ENCODE assay signal across 9 mouse cellular contexts in genomic region chr8:120167821-120168220, GRCm38 (mm10). TPM values are rescaled to one million over a fixed set of nuclear protein-coding genes. Genes with fewer than 3 reads are reported as not detected.
DNase-seq lines count a peak whose midpoint lies in the region; ATAC-seq and TF ChIP-seq lines count a peak whose summit lies in the region.
"Had no signal": no experiment of that assay in that cellular context is flagged by ENCODE, and none has a peak within 500 bp of the region (broad histone marks: within the 10 kb centered on the region; RNA-seq: fewer than 3 reads in every experiment).

No protein-coding gene starts in this region.

- peaks cover 39% of the 10 kb centered on the region for H3K4me1 ChIP-seq in forebrain, embryonic 10.5 days
- peaks cover 5% of the 10 kb centered on the region for H3K4me1 ChIP-seq in forebrain, embryonic 11.5 days (replicated peaks; ENCODE audit: control insufficient read depth, insufficient read depth, low read length)
- peaks cover 10% of the 10 kb centered on the region for H3K4me1 ChIP-seq in forebrain, embryonic 16.5 days (replicated peaks; ENCODE audit: control insufficient read depth, insufficient read depth, low read length)
- peaks cover 23% of the 10 kb centered on the region for H3K4me1 ChIP-seq in olfactory bulb, adult 2 months (ENCODE audit: control insufficient read depth, insufficient read depth, low read length)
- H3K4me1 ChIP-seq in kidney, adult 2 months (ENCODE audit: control insufficient read depth, insufficient read depth, low read length): no peaks in the 10 kb centered on the region

- H3K4me2 ChIP-seq in forebrain, embryonic 11.5 days (ENCODE audit: low read depth, low read length, severe bottlenecking): no peak overlapping the region
- H3K4me2 ChIP-seq in forebrain, embryonic 16.5 days (ENCODE audit: low read length): no peak overlapping the region
- H3K4me2 ChIP-seq: heart, embryonic 15.5 days had no signal

- peaks cover 44% of the 10 kb centered on the region for H3K27me3 ChIP-seq in forebrain, embryonic 10.5 days (ENCODE audit: poor library complexity, severe bottlenecking)
- H3K27me3 ChIP-seq in forebrain, embryonic 11.5 days (ENCODE audit: control insufficient read depth, insufficient read depth, low read length): no peaks in the 10 kb centered on the region
- no peaks in the 10 kb centered on the region for H3K27me3 ChIP-seq in forebrain, embryonic 16.5 days (replicated peaks; ENCODE audit: control insufficient read depth, insufficient read depth, low read length)
- no peaks in the 10 kb centered on the region for H3K27me3 ChIP-seq in kidney, adult 2 months (replicated peaks; ENCODE audit: control insufficient read depth, insufficient read depth, low read length)

- H3K9me3 ChIP-seq in forebrain, embryonic 10.5 days: no peaks in the 10 kb centered on the region
- no peaks in the 10 kb centered on the region for H3K9me3 ChIP-seq in forebrain, embryonic 11.5 days (ENCODE audit: control insufficient read depth, low read length)
- no peaks in the 10 kb centered on the region for H3K9me3 ChIP-seq in forebrain, embryonic 16.5 days (ENCODE audit: control insufficient read depth, low read length)
- H3K9me3 ChIP-seq: heart, embryonic 15.5 days had no signal

- no peaks in the 10 kb centered on the region for H3K36me3 ChIP-seq in forebrain, embryonic 10.5 days (replicated peaks)
- H3K36me3 ChIP-seq in forebrain, embryonic 11.5 days (ENCODE audit: control insufficient read depth, insufficient read depth, low read length): no peaks in the 10 kb centered on the region
- H3K36me3 ChIP-seq in forebrain, embryonic 16.5 days (ENCODE audit: control insufficient read depth, insufficient read depth): no peaks in the 10 kb centered on the region
- H3K36me3 ChIP-seq in kidney, adult 2 months (ENCODE audit: control insufficient read depth, insufficient read depth, low read length): no peaks in the 10 kb centered on the region
- H3K36me3 ChIP-seq: heart, embryonic 15.5 days had no signal

- no peak overlapping the region for H3K9ac ChIP-seq in forebrain, embryonic 11.5 days (ENCODE audit: low read length)
- H3K9ac ChIP-seq in forebrain, embryonic 16.5 days (replicated peaks; ENCODE audit: low read depth, low read length): no peak overlapping the region
- H3K9ac ChIP-seq: heart, embryonic 15.5 days had no signal

- no peak for TF ChIP-seq CTCF in olfactory bulb, adult 2 months (IDR thresholded peaks at IDR 0.05; ENCODE audit: insufficient read depth, low read depth, low read length)
- no peak for TF ChIP-seq CTCF in kidney, adult 2 months (conservative IDR thresholded peaks at IDR 0.05; ENCODE audit: insufficient read depth, insufficient read length, low read depth, low read length)

- H3K27ac ChIP-seq in forebrain, embryonic 10.5 days: peak overlapping the region; percentile 61
- no peak overlapping the region for H3K27ac ChIP-seq in forebrain, embryonic 11.5 days (ENCODE audit: low read depth, low read length)
- no peak overlapping the region for H3K27ac ChIP-seq in forebrain, embryonic 16.5 days (ENCODE audit: low read length)
- peak overlapping the region; percentile 57 for H3K27ac ChIP-seq in olfactory bulb, adult 2 months (ENCODE audit: insufficient read depth, low read depth, low read length)
- no peak overlapping the region for H3K27ac ChIP-seq in kidney, adult 2 months (ENCODE audit: insufficient read depth, low read depth, low read length)
- H3K27ac ChIP-seq: heart, embryonic 15.5 days had no signal

- ATAC-seq in forebrain, embryonic 11.5 days (replicated peaks; ENCODE audit: low FRiP score): no peak; the same call in 1 of the 2 replicates
- ATAC-seq in forebrain, embryonic 16.5 days: 0 out of 2 replicates have a peak, but pooled peaks have one; percentile 33

- 27% methylated on average over 5 of the region's 5 CpGs for WGBS in forebrain, embryonic 10.5 days
- 16% methylated on average over 5 of the region's 5 CpGs for WGBS in forebrain, embryonic 11.5 days
- 19% methylated on average over 5 of the region's 5 CpGs for whole genome bisulfite sequencing in forebrain, embryonic 16.5 days
- 2% methylated on average over 5 of the region's 5 CpGs for WGBS in olfactory bulb, adult 2 months
- 36% methylated on average over 5 of the region's 5 CpGs for WGBS in kidney, adult 2 months

- no peak for TF ChIP-seq POLR2A in olfactory bulb, adult 2 months (IDR thresholded peaks at IDR 0.05; ENCODE audit: insufficient read depth, low read depth, low read length)
- TF ChIP-seq POLR2A in kidney, adult 2 months (IDR thresholded peaks at IDR 0.05; ENCODE audit: low read depth, low read length): no peak

- H3K4me3 ChIP-seq in forebrain, embryonic 10.5 days: no peak overlapping the region
- no peak overlapping the region for H3K4me3 ChIP-seq in forebrain, embryonic 11.5 days (ENCODE audit: low read depth, low read length)
- no peak overlapping the region for H3K4me3 ChIP-seq in forebrain, embryonic 16.5 days (replicated peaks; ENCODE audit: low read length)
- peak overlapping the region; percentile 6; the same call in 1 of the 2 replicates for H3K4me3 ChIP-seq in olfactory bulb, adult 2 months (ENCODE audit: insufficient read depth, low read depth, low read length)
- H3K4me3 ChIP-seq in kidney, adult 2 months (ENCODE audit: insufficient read depth, low read depth, low read length): no peak overlapping the region
- H3K4me3 ChIP-seq: heart, embryonic 15.5 days had no signal

- DNase-seq in forebrain, embryonic 10.5 days (ENCODE audit: extremely low spot score, low spot score): no peak
- DNase-seq in forebrain, embryonic 11.5 days (ENCODE audit: low spot score): no peak
- DNase-seq in left cerebral cortex, adult 8-10 months (ENCODE audit: low spot score in 2 of 2): peak; percentile 45 to 65
- no peak for DNase-seq in thymus, postnatal 36 days
- no peak for DNase-seq in kidney, adult 2 months
- DNase-seq in gastrocnemius, postnatal 10 days: no peak

RNA-seq across cellular contexts. Expression of gene Fam92b, which starts 9.4 kb away (rescaled TPM):
- polyA plus RNA-seq in forebrain, embryonic 10.5 days (2016; fragmentation: Nextera tagmentation; extraction: Ambion mirVana): 2.0 TPM in 2 replicates
- polyA plus RNA-seq in forebrain, embryonic 11.5 days (2014; fragmentation: Nextera tagmentation; extraction: Ambion mirVana): 2.0 and 2.1 TPM in 2 replicates
- polyA plus RNA-seq in forebrain, embryonic 16.5 days (2015; fragmentation: Nextera tagmentation; extraction: Ambion mirVana): 1.3 and 1.8 TPM in 2 replicates
- total RNA-seq in left cerebral cortex, adult 8-10 months (2022): 1 to 10 TPM in 2 of 4 experiments, under 1 TPM in 2; 0.48 to 1.9 (median 0.86) TPM
- polyA plus RNA-seq in olfactory bulb, adult 2 months (2012; ENCODE audit: insufficient read depth, insufficient read length, low replicate concordance, missing spikeins): not detected in 2 replicates
- polyA plus RNA-seq in kidney, adult 2 months (2012; rRNA removed): not detected in 2 replicates
- not detected for total RNA-seq in gastrocnemius, postnatal 10 days (2021)

RNA-seq across cellular contexts. Expression of gene 6430548M08Rik, which starts 53.9 kb away (rescaled TPM):
- 3.4 and 3.8 TPM in 2 replicates for polyA plus RNA-seq in forebrain, embryonic 10.5 days (2016; fragmentation: Nextera tagmentation; extraction: Ambion mirVana)
- polyA plus RNA-seq in forebrain, embryonic 11.5 days (2014; fragmentation: Nextera tagmentation; extraction: Ambion mirVana): 9.9 and 10.0 TPM in 2 replicates
- 27.5 and 29.2 TPM in 2 replicates for polyA plus RNA-seq in forebrain, embryonic 16.5 days (2015; fragmentation: Nextera tagmentation; extraction: Ambion mirVana)
- total RNA-seq in left cerebral cortex, adult 8-10 months (2022): 100 to 1,000 TPM; 219 to 271 (median 241) TPM
- polyA plus RNA-seq in olfactory bulb, adult 2 months (2012; ENCODE audit: insufficient read depth, insufficient read length, low replicate concordance, missing spikeins): 253 and 540 TPM in 2 replicates
- 8.4 and 8.8 TPM in 2 replicates for polyA plus RNA-seq in kidney, adult 2 months (2012; rRNA removed)
- 10 to 100 TPM in 1 of 2 experiments, 1 to 10 TPM in 1; 9.3 to 11.2 TPM for total RNA-seq in gastrocnemius, postnatal 10 days (2021)

Comparison
In these comparisons a context has a peak if more than half of its experiments do, and no peak if none do; other contexts are left out.
1. H3K27ac ChIP-seq: peak in forebrain, embryonic 10.5 days (single experiment) and olfactory bulb, adult 2 months (single experiment); none in forebrain, embryonic 11.5 days (single experiment), forebrain, embryonic 16.5 days (single experiment) and kidney, adult 2 months (single experiment).
2. DNase-seq: peak in left cerebral cortex, adult 8-10 months (2 of 2); none in forebrain, embryonic 10.5 days (single experiment), forebrain, embryonic 11.5 days (single experiment), thymus, postnatal 36 days (0 of 2), kidney, adult 2 months (single experiment) and gastrocnemius, postnatal 10 days (single experiment).